Mouse (Mus musculus) brown adipose tissue, adult 24 weeks (tissue): Measurements from ENCODE around the gene C6. TPM values are rescaled to one million over a fixed set of nuclear protein-coding genes. Genes with fewer than 3 reads are reported as not detected.

Experiments used
- H3K27ac ChIP-seq: fragments of 200-500 bp; replicated peaks from 2 replicates; pipeline ENCODE4 v1.5.1; 2012; ENCODE audit warnings: low read depth, mild to moderate bottlenecking, low read length
- H3K4me1 ChIP-seq: fragments of 200-500 bp; 2 replicates; pipeline ENCODE4 v1.6.1; 2012; ENCODE audit warnings: low read length, mixed read lengths; ENCODE audit not compliant: control insufficient read depth, insufficient read depth, insufficient read length
- H3K4me3 ChIP-seq: fragments of 200-500 bp; 2 replicates; pipeline ENCODE4 v1.5.1; 2012; ENCODE audit warnings: low read depth, mild to moderate bottlenecking, low read length, moderate library complexity; ENCODE audit not compliant: insufficient read depth
- polyA plus RNA-seq: library from polyadenylated mRNA; stranded (reverse); fragments of >200 nt; gene quantifications from 2 replicates; pipeline ENCODE4 v1.2.4, GENCODE M21; 2012; ENCODE audit not compliant: missing spikeins, insufficient read depth, insufficient read length

Gene C6
- polyA plus RNA-seq, 1 experiment: 0.71 TPM

GRCm38 (mm10) chr15:4836354-4836753 is 109.4 kb downstream of the C6 start:
- no peak overlapping the region for H3K27ac ChIP-seq
- H3K4me3 ChIP-seq: no peak overlapping the region
- H3K4me1 ChIP-seq: no peaks in the 10 kb centered on the region

DNA sequence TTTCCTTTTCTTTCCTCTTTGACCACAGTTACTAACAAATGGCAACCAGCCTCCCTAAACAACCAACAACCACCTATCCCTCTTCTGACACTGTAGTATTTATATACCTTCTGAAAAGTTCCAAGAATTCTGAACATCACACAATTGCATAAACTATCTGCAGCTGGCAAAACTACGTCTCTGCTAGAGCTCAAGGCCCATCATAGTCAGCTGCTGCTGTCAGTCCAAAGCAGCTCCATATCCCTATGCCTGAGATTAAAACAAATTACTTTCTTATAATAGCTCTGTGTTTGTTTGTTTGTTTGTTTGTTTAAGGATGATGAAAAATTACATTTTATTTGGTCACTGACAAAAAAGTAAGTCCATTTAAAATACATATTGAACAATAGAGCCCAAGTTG is 123.0 kb downstream of the C6 start:
- H3K27ac ChIP-seq: no peak overlapping the region
- no peak overlapping the region for H3K4me3 ChIP-seq
- H3K4me1 ChIP-seq: no peaks in the 10 kb centered on the region

Other genes with a start within 250 kb of the C6 start
- not detected in 2 replicates for gene Mroh2b, start 171.6 kb downstream of the C6 start, polyA plus RNA-seq